Mouse (Mus musculus) lung, postnatal 0 days (tissue): ENCODE data around the gene Calcb.

Source experiments
- CTCF ChIP-seq: IDR thresholded peaks from 2 replicates; pipeline ENCODE4 v1.5.1; 2016; ENCODE audit warnings: antibody characterized with exemption, mild to moderate bottlenecking
- EP300 ChIP-seq: IDR thresholded peaks from 2 replicates; pipeline ENCODE4 v1.6.1; 2016; ENCODE audit warnings: antibody characterized with exemption, mild to moderate bottlenecking, control low read depth

DNA sequence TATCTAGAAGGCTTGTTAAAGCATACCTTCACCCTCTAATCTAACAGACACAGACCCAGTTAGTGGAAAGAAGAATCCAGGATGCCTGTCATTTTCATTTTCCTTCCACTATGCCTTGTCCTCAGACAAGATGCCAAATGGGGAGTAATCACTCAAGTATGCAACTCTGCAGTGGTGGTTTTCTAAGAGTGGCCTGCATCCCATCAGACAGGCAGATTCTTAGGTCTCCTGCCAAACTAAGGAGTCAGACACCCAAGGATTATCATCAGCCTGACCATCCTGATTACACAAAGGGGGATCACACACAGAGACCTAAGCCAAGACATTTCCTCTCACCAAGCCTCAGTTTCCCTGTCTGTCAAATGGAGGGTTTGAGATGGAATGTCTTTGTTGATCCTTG, 19.7 kb downstream of the Calcb start:
- TF ChIP-seq CTCF (no peak), EP300 (no peak)
